Mouse (Mus musculus) forebrain, embryonic 16.5 days (tissue): ENCODE measurements around the gene Oas1c. TPM values are rescaled to one million over a fixed set of nuclear protein-coding genes. Genes with fewer than 3 reads are reported as not detected.

Experiments
- ATAC-seq: fragments of 200-750 bp; cut with Nextera tagmentation; 2 replicates; pipeline ENCODE4 v1.8.0; 2017; ENCODE audit warnings: mild to moderate bottlenecking, moderate library complexity
- H3K27ac ChIP-seq: fragments of 300-500 bp; sonication (generic); 2 replicates; pipeline ENCODE4 v1.5.1; 2014; ENCODE audit warnings: low read length, control low read depth
- H3K27me3 ChIP-seq: fragments of 300-500 bp; sonication (generic); replicated peaks from 2 replicates; pipeline ENCODE4 v1.6.1; 2014; ENCODE audit warnings: low read length; ENCODE audit not compliant: control insufficient read depth, insufficient read depth
- H3K36me3 ChIP-seq: fragments of 300-500 bp; sonication (generic); 2 replicates; pipeline ENCODE4 v1.6.1; 2014; ENCODE audit not compliant: control insufficient read depth, insufficient read depth
- H3K4me1 ChIP-seq: fragments of 300-500 bp; sonication (generic); replicated peaks from 2 replicates; pipeline ENCODE4 v1.6.1; 2014; ENCODE audit warnings: low read length; ENCODE audit not compliant: control insufficient read depth, insufficient read depth
- H3K4me2 ChIP-seq: fragments of 300-500 bp; sonication (generic); 2 replicates; pipeline ENCODE4 v1.6.1; 2014; ENCODE audit warnings: mild to moderate bottlenecking, low read length, control low read depth
- H3K4me3 ChIP-seq: fragments of 300-500 bp; sonication (generic); replicated peaks from 2 replicates; pipeline ENCODE4 v1.5.1; 2014; ENCODE audit warnings: mild to moderate bottlenecking, low read length, control low read depth
- H3K9ac ChIP-seq: fragments of 300-500 bp; sonication (generic); replicated peaks from 2 replicates; pipeline ENCODE4 v1.6.1; 2014; ENCODE audit warnings: low read depth, low read length, control low read depth
- H3K9me3 ChIP-seq: fragments of 300-500 bp; sonication (generic); 2 replicates; pipeline ENCODE4 v1.6.1; 2016; ENCODE audit warnings: low read length; ENCODE audit not compliant: control insufficient read depth
- WGBS: fragments of 180-500 bp; shearing (Covaris S2); extraction: QIAGEN DNeasy Blood & Tissue Kit; methylation state at CpG from one replicate; pipeline ENCODE4 v1.1.7; 2014; 5-methylcytosine and 5-hydroxymethylcytosine counted together
- polyA plus RNA-seq: library from polyadenylated mRNA; unstranded; fragments of >200 nt; fragmentation: Nextera tagmentation; extraction: Ambion mirVana; gene quantifications from 2 replicates; pipeline ENCODE4 v1.2.1, GENCODE M21; 2015

Gene Oas1c
- polyA plus RNA-seq, 1 experiment from 2014 or later = 0.32 TPM

DNA sequence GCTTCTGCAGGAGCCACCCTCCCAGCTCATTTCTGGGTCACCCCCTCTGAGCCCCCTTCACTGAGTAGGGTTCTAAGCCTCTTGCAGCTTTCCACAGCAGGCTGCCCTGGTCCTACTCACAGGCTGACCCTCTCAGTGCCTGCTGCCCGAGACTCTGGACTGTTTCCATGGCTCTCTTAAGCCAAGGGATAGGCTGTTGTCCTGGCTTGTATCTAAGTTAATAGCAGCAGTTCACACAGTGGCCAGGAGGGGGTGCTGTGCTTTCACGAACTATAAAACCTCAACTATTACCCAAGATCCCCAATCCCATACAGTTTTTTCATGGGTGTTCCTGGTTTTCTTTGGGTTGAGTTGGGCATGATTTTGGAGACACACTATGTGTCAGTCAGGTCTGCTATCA, 19.3 kb downstream of the Oas1c start:
- ATAC-seq = no peak
- Histone ChIP-seq H3K4me2 (no peak overlapping the region), H3K27ac (no peak overlapping the region), H3K9ac (no peak overlapping the region), H3K4me1 (no peaks in the 10 kb centered on the region), H3K4me3 (no peak overlapping the region), H3K27me3 (no peaks in the 10 kb centered on the region), H3K9me3 (no peaks in the 10 kb centered on the region), H3K36me3 (no peaks in the 10 kb centered on the region)
- WGBS = 17% methylated on average over 2 of the region's 2 CpGs

DNA sequence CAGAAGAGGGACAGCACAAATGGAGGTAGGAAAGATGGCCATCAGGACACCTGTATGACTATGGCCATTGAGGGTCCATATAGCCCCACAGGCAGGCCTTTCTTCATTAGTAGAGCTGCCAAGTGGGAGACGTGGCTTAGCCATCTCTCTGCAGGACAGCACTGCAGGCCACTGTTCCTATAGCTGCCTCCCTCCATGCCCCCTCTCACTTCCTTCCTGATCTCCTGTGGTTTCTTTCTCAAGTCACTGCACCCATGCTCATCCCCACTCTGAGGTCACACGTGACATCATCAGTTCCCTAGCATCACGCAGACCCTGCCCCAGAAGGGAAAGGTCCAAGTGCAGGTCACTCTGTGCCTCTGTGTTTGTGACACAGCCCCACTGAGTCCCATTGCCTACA, 25.3 kb downstream of the Oas1c start:
- Histone ChIP-seq H3K27me3 (no peaks in the 10 kb centered on the region), H3K9ac (no peak overlapping the region), H3K27ac (no peak overlapping the region), H3K4me1 (no peaks in the 10 kb centered on the region), H3K4me2 (no peak overlapping the region), H3K36me3 (no peaks in the 10 kb centered on the region), H3K9me3 (no peaks in the 10 kb centered on the region), H3K4me3 (no peak overlapping the region)
- WGBS = 85% methylated on average over 3 of the region's 3 CpGs
- no peak for ATAC-seq

DNA sequence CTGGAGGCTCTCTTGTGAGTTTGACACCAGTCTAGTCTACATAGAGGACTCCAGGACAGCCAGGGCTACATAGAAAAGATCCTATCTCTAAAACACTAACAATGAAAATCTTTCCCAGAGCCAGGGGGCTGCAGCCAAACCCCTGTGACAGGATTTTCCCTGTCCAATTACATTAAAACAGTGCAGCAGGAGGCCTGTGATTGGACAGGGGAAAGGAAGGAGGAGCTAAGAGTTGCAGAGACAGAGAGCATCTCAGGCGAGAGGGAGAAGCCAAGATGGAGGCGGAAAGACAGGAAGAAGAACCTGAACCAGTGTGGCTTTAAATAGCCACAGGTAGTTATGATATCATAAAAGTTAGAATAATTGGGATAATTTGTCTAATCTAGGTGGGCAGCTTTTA, 29.9 kb downstream of the Oas1c start:
- no peak overlapping the region for H3K9ac ChIP-seq
- H3K4me1 ChIP-seq = no peaks in the 10 kb centered on the region
- H3K4me2 ChIP-seq = no peak overlapping the region
- H3K27me3 ChIP-seq = no peaks in the 10 kb centered on the region
- WGBS = 64% methylated on average over 2 of the region's 2 CpGs
- no peak for ATAC-seq
- H3K4me3 ChIP-seq = no peak overlapping the region
- H3K36me3 ChIP-seq = no peaks in the 10 kb centered on the region
- H3K27ac ChIP-seq = no peak overlapping the region
- H3K9me3 ChIP-seq = no peaks in the 10 kb centered on the region

DNA sequence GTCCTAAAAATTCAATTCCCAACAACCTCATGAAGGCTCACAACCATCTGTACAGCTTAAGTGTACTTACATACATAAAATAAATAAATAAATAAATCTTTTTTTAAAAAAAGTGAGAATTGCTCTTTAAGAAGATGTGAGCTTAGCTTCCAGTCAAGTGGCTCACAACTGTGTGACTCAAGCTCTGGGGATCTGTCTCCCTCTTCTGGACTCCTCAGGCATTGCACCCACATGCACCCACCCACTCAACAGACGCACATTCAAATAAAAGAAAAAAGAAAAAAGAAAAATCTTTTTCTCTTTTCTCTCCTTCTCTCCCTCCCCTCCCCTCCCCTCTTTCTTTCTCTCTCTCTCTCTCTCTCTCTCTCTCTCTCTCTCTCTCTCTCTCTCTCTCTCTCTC, 30.7 kb downstream of the Oas1c start:
- Histone ChIP-seq H3K27me3 (no peaks in the 10 kb centered on the region), H3K4me2 (no peak overlapping the region), H3K4me3 (no peak overlapping the region), H3K36me3 (no peaks in the 10 kb centered on the region), H3K4me1 (no peaks in the 10 kb centered on the region), H3K9ac (no peak overlapping the region), H3K9me3 (no peaks in the 10 kb centered on the region), H3K27ac (no peak overlapping the region)
- no peak for ATAC-seq
- WGBS = 78% methylated on average over 1 of the region's 1 CpGs

DNA sequence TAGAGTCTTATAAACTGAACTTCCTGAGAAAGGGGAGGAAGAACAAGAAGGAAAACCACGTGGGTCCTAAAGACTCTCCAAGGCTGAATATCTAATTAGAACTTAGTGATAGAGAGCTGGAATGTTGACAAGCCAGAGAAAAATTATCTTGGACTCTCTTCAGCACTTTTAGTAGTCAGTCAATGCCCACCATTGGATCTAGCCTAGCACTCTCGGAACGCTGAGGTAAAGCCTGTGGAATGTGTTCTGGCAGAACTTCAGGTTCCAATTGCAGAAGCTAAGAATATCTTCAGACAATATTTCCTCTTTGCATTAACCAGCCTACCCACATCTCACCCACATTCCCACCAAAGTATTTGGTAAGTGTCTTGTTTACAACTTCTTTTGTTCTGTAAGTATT, 32.4 kb downstream of the Oas1c start:
- no peak for ATAC-seq
- Histone ChIP-seq H3K36me3 (no peaks in the 10 kb centered on the region), H3K4me2 (no peak overlapping the region), H3K27ac (no peak overlapping the region), H3K9ac (no peak overlapping the region), H3K9me3 (no peaks in the 10 kb centered on the region), H3K4me1 (no peaks in the 10 kb centered on the region), H3K4me3 (no peak overlapping the region), H3K27me3 (no peaks in the 10 kb centered on the region)
- 51% methylated on average over 3 of the region's 3 CpGs for WGBS

DNA sequence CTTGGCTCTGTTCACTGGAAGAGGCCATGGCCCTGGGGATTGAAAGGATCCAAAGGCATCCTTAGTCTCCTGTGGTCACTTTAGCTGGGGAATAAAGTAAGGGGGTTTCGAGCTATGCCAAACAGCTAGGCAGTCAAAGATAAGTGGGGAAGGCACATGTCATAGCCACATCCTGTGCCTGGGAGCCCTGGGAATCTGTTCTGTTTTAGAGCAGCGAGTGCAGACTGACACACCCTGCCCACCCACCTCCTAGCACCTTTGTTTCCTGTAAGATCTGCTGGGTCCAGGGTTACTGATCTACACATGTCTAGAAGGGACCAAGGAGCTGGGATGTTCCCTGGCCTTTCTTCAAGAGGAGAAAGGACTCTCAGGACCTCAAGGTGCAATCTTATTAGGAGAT, 33.4 kb downstream of the Oas1c start:
- Histone ChIP-seq H3K4me1 (no peaks in the 10 kb centered on the region), H3K4me3 (no peak overlapping the region), H3K27ac (no peak overlapping the region), H3K27me3 (no peaks in the 10 kb centered on the region), H3K9ac (no peak overlapping the region), H3K9me3 (no peaks in the 10 kb centered on the region), H3K4me2 (no peak overlapping the region), H3K36me3 (no peaks in the 10 kb centered on the region)
- no peak for ATAC-seq
- 79% methylated on average over 2 of the region's 2 CpGs for WGBS

DNA sequence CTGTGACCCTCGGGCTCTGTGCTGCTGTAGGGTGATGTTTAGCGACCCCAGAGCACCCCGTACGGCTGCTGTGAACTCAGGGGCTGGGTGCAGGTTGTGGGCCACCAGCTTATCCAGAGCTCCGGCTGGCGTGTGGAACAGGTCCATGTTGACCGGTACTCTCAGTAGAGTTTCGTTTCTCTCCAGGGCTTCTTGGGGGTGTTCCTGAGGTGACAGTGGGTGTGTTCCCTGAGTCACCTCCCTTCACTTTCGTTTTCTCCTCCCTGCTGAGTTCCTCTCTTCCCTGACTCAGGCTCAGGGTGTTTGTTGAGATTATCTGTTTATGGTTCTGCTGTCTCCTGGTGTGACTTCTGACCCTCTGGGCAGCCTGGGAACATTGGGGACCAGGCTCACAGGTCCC, 34.8 kb downstream of the Oas1c start, which contains the start of gene Oas3:
Gene Oas3 (minus strand): TSS at position 184 of the 400 bp plus-strand sequence.
- H3K36me3 ChIP-seq = no peaks in the 10 kb centered on the region
- no peak within 1 kb of the TSS for H3K27ac ChIP-seq
- ATAC-seq = no peak
- no peak within 1 kb of the TSS for H3K4me2 ChIP-seq
- H3K27me3 ChIP-seq = no peaks in the 10 kb centered on the region
- 82% methylated on average over 9 of the region's 9 CpGs for WGBS
- no peaks in the 10 kb centered on the region for H3K4me1 ChIP-seq
- H3K4me3 ChIP-seq = no peak within 1 kb of the TSS
- no peaks in the 10 kb centered on the region for H3K9me3 ChIP-seq
- H3K9ac ChIP-seq = no peak within 1 kb of the TSS

DNA sequence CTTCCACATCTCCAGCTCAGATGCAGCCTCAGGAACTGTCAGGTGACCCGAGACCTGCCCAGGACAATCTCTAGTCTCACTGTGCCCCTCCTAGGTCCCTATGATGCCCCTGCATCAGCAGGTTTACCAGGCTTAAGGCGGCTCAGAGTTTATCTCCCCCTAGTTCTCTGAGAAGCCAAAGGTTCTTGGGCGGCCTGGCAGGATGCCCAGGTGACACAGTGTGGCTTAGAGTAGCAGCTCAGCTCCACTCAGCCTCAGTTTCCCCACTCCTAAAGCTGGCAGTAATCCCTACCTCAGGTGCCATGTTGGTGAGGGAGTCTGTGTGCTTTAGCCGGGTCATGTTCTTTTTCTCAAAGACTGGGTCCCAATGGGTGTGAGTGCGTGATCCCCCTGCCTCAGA, 35.5 kb downstream of the Oas1c start:
- H3K4me3 ChIP-seq = no peak overlapping the region
- no peaks in the 10 kb centered on the region for H3K4me1 ChIP-seq
- no peaks in the 10 kb centered on the region for H3K27me3 ChIP-seq
- H3K9me3 ChIP-seq = no peaks in the 10 kb centered on the region
- H3K9ac ChIP-seq = no peak overlapping the region
- WGBS = 79% methylated on average over 5 of the region's 5 CpGs
- no peaks in the 10 kb centered on the region for H3K36me3 ChIP-seq
- no peak overlapping the region for H3K27ac ChIP-seq
- no peak for ATAC-seq
- no peak overlapping the region for H3K4me2 ChIP-seq

DNA sequence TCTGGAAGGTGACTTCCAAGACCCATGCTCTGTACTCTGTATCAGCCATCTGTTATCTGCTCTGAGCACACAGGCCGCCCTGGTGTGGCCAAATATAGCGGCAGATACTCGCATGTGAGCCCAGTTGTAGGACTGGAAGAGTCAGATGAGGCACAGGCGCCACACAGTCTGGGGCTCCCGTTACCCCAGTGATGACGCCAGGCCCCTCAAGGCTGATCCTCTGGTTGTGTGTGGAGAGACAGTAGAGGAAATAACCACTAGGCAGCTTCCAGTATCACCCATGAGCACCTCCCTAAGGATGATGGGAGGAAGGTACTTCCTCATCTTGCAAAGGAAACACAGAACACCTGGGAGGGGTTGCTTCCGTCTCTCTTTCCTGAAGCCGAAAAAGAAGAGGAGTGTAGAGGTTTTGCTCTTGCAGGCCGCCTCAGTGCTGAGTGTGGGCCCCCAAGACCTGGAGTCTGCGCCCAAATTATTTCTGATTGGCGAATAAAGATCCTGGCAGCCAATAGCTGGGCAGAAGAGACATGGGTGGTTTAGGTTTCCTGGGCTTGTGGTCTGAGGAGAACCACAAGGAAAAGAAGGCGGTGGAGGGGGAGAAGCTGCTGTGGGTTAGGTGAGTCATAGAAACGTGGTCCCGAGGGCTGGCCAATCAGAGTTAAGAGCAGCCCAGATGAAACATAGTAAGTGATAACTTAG, 36.9 kb downstream of the Oas1c start:
- H3K9me3 ChIP-seq = no peaks in the 10 kb centered on the region
- no peaks in the 10 kb centered on the region for H3K4me1 ChIP-seq
- H3K4me2 ChIP-seq = no peak overlapping the region
- H3K9ac ChIP-seq = no peak overlapping the region
- no peaks in the 10 kb centered on the region for H3K36me3 ChIP-seq
- 84% methylated on average over 14 of the region's 14 CpGs for WGBS
- no peaks in the 10 kb centered on the region for H3K27me3 ChIP-seq
- ATAC-seq = no peak
- H3K4me3 ChIP-seq = no peak overlapping the region
- H3K27ac ChIP-seq = no peak overlapping the region

DNA sequence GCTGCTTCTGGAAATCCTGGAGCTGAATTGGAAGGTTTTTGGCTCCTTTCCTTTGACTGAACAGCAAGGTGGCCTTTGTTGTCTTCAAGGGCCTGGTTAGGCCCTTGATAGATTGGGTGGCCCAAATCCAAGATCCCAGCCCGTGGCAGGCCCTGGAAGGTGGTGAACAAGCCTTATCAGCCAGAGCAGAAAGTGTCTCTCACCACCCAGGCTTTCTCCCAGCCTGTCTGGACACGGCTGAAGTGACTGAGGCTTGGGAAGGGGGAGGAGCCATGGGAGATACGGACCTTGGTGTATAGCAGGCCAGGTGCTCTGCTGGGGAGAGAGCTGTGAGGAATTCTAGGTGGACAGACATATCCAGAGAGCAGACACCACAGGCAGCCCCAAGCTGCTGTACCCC, 42.9 kb downstream of the Oas1c start:
- Histone ChIP-seq H3K9me3 (no peaks in the 10 kb centered on the region), H3K4me1 (no peaks in the 10 kb centered on the region), H3K36me3 (no peaks in the 10 kb centered on the region), H3K4me2 (no peak overlapping the region), H3K27me3 (no peaks in the 10 kb centered on the region), H3K27ac (no peak overlapping the region), H3K4me3 (no peak overlapping the region), H3K9ac (no peak overlapping the region)
- WGBS = 66% methylated on average over 3 of the region's 3 CpGs
- ATAC-seq = no peak
